Mouse (Mus musculus) liver, embryonic 14.5 days (tissue): Measurements from ENCODE around the gene Kctd7.

Experiments
- CTCF ChIP-seq: IDR thresholded peaks from 2 replicates; pipeline ENCODE4 v1.5.1; 2016; ENCODE audit warnings: antibody characterized with exemption, low read depth, control low read depth
- EP300 ChIP-seq: IDR thresholded peaks from 2 replicates; pipeline ENCODE4 v1.6.1; 2016; ENCODE audit warnings: antibody characterized with exemption, low read depth

GRCm38 (mm10) chr5:130187383-130187782 is 42.7 kb downstream of the Kctd7 start:
- TF ChIP-seq CTCF (no peak), EP300 (no peak)
